Mouse (Mus musculus) lung, postnatal 10 days (tissue): ENCODE results near the gene Pik3cg.

Source experiments
- DNase-seq: peaks from one replicate; pipeline ENCODE4 v3.0.0; 2021

Pik3cg gene

GRCm38 (mm10) chr12:32201070-32201585 is 7.3 kb downstream of the Pik3cg start:
- DNase-seq = no peak

- no peak for DNase-seq
Measured at GRCm38 (mm10) chr12:32200387-32201069, 7.9 kb downstream of the Pik3cg start.

DNA sequence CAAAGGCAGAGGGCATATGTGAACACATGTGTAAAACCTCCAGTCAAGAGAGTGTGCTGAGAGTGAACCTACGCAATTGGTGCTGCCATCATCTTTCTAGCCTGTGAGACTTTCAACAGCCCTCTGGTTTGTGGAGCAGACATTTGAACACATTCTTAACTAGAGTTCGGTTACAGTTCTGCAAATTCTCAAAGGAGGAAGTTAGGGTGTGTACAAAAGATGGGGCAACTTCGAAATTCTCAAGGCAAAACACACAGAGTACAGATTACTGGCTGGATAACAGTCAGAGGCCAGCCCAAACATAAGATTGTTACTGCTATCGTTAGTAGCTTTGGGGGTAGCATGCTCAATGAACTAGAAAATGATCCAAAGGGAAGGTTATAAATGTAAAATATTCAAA is 9.0 kb downstream of the Pik3cg start:
- DNase-seq = no peak

GRCm38 (mm10) chr12:32198025-32198424 is 10.4 kb downstream of the Pik3cg start:
- no peak for DNase-seq

GRCm38 (mm10) chr12:32195000-32195399 is 13.5 kb downstream of the Pik3cg start:
- DNase-seq = no peak

DNA sequence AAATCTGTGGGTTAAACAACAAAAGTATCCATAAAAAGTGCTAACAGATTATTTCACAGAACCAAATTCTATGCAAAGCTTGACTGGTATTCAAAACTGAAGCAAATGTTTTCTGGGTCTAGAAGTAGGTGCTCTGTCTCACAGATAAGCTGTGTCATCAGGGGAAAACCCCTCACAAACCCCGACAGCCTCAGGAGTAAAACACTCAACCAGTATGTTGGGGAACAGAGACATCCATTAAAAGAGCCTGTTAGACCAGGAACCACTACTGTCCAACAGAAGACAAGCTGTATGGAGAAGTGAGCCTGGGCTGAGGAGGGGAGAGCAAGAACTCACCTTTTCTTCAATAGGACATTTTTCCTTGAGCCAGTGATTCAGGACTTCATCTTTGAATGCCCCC is 14.1 kb downstream of the Pik3cg start:
- DNase-seq = no peak

DNA sequence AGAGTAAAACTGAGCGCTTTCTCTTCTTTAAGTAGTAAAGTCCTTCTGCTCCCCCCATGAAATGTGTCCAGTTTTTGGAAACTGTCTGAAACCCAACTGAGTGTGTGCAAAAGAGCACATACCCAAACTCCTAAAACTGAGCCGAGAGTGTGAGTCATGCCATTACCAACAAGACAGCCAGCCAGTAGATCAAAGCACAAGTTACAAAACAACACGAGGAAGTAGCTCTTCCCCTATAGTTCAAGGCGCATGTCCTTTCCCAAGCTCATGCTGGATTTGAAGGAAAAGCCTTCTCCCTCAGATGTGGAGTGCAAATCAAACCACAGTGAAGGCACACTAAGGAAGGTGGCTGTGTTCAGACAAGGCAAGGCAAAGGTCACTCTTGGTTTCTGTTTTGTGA is 17.5 kb downstream of the Pik3cg start:
- DNase-seq = no peak

DNA sequence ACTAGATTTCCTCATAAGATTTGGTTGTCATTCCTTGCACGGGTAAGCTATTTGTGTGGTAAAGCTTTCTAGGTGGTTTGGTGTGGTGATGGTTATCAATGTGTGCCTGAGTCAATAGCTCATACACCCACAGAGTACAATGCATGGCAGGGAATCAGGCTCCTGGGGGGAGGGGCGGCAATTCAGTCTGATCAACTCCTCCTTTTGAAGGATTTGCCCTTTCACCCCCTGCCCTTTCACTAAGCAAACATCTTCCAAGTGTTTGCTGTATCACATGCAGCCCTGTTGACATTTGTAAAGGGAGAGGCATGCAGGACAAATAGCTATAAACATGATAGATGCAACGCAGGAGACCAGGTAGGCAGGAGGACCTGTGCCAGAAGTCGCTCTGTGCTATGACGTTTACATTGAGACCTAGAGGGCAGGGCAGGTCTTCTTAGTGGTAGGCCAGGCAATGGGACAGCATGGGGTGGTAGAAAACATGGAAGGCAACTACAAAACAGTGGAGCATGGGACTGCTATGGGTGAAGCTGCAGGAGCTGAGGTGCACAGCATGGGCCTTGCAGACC is 20.7 kb downstream of the Pik3cg start:
- DNase-seq = no peak

DNA sequence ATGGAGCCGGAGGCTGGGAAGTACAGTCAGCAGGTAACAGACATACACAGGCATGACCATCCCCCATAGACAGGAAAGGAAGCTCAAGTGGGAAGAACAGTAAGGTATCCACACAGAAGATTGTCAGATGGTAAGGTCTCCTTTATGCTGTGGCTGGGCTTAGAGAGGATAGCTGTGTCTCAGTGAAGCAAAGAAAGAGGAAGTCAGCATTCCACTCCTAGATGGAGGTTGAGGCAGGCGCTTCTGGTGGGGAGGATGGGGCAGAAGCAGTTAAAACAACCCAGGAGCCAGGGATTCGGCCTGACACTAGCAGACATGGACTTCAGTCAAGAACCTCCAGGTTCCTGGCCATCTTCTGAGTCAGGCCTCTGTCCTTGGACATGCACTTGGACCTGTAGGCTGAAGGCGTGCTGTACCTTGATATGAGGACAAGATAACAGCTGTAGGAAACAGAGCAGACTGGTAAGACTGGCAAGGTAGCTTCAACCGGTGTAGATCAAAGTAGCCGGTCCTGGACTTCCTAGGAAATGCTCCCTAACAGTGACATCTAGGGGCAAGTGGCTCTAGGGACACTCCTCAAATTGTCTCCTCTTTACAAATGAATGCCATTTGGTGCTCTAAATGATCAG is 21.7 kb downstream of the Pik3cg start:
- DNase-seq = no peak

DNA sequence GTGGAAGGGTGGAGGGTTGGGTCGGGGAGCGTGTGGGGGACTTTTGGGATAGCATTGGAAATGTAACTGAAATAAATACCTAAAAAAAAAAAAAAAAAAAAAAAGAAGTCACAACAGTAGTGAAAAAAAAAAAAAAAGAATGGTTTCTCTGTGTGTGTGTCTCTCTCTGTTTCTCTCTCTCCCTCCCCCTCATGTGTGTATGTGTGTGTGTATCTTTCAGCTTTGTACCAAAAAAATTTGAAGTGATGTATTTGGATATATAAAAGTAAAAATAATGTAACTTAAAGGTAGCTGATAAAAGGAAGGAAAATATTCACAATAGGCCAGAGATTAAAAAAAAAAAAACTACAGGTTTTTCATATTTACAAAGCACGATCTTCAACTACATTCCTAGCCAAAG is 23.6 kb downstream of the Pik3cg start:
- DNase-seq = no peak

DNA sequence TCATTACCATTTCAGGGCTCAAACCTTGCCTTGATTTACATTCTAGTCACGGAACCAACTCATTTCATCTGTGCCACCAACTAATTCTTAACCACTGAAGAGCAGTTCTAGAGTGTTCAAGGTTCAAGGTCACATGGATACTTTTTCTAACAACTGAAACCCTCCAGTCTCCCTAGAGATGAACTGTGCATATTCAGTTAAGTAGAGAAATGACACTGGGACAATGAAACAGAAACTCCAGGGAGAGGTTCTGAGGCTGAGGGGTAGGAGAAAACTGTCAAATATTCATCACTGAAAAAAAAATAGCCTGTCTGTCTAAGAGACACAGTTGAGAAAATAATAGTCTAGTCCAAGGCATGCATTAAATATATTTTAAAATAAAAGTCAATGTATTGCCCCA is 24.9 kb downstream of the Pik3cg start:
- DNase-seq = no peak

DNA sequence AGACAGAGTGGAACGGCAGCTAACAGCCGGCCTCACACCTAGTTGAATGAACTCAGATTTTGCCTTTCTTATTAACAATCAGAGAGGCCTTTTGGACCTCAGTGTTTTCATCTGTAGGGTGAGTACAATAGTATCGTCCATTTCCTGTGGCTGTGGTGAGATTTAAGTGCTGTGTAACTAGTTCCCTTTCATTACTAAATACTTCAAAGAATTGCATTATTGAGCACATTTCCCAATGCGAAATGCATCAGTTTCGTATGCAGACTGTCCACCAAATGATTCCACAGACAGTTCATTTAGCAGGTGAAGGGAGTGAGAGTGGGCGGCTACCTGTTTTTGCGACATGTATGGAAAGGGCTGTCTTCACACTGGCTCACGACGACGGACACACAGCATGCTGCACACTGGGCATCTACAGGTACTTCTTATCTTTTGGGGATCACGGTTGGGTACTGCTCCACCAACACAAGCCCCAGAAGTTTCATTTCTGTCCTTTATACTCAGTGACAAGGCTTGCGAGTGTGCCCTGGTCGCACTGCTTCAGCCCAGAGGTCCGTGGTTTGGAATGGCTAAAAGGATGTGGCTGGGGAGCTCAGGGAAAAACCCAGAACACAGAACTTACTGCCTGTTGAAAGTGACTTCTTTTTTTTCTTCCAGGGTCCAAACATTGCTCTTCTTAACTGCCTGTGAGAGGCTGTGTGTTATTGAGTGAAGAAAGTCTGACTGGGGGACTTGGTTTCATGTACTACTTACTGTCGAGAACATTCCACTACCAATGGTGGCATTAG is 25.6 kb downstream of the Pik3cg start:
- no peak for DNase-seq

DNA sequence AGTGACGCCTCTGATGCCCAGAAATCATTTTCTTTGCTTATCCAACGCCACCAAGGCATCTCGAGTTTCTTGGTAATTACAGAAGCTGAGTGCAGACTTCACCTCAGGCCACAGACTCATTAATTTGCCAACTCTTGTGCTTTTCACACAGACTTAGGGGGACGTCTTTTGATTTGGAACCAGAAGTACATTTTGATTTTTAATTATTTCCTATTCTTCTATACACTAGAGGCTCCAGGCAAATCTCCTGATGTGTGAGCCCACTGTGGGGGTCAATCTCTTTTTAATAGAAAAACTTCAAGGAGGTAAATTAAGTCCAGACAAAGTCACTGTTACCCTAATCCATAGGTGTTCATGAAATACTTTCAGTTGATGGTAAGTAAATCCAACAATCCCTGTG is 26.6 kb downstream of the Pik3cg start:
- no peak for DNase-seq

- DNase-seq = no peak
Measured at GRCm38 (mm10) chr12:32174437-32174836, 34.0 kb downstream of the Pik3cg start.

GRCm38 (mm10) chr12:32172826-32173225 is 35.6 kb downstream of the Pik3cg start:
- DNase-seq = no peak

DNA sequence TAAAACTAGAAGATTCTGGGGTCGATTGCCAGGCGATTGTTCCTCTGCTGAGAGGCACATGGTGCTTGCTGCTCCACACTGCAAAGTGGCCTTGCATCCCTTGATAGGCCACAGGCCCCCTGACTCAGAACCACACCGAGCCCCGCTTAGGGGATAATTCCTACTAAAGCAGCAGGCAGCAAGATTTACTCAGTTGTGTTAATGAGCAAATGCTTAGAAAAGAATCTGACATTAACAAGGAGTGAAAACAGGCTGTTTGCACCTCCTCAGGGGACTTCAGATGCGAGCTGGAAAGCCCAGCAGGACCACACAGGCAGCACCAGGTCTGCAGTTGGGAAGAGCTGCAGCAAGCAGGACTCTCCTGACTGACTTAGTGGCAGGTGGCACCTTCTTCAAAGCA is 39.3 kb downstream of the Pik3cg start:
- DNase-seq = no peak

DNA sequence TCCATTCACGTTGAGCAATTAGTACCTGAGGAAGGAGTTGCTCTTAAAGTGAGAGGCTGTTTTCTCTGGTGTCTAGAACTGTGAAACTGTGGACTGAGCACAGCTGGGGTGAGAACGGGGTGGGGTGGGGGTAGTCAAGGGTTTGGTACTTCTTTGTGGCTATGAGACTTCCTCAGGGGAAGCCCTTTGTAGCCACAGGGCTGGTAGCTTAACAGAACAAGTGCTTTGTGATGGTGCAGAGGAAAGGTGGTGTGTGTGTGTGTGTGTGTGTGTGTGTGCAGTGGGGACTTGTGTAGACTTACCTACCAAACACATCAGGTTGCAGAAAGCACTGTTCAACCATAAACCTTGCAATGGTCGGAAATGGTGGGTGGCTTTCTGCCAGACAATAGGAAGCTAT is 39.7 kb downstream of the Pik3cg start:
- no peak for DNase-seq

DNA sequence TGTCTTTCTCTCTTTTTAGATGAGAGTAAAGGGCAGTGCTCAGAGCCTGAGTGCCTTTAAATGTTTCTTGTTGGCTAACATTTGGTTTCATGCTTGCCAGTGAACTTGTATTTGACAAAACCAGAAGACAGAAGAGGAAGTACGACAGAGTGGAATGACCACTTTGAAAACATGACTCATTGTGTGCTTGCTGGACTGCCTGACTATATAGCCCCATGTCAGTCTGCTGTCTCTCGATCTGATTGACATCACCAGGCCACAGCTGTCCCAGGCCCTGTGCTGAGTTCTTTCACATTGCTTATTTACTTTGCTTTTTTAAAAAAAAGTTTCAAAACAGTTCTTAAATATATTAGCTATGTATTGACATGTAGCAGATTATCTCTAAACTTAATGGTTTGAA is 44.8 kb downstream of the Pik3cg start:
- no peak for DNase-seq

DNA sequence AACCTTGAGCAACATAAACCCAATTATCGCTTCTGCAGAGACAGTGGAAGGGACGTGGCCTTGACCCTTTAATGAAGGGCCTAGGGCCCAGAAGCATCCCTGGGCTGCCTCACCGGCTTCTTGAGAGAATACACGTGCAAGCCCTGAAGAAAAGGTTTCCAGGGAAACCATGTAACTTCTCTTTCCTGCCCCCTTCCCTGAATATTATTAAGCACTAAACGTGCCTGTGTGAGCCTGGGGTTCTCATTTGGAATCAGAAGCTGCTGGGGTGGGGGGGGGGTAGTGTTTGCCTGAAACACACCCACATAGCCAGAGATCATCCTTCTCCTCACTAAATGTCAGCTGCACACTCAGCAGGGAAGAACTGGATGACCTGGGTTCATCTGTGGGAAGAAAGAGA is 49.7 kb downstream of the Pik3cg start:
- DNase-seq = no peak

GRCm38 (mm10) chr12:32146606-32147005 is 61.9 kb downstream of the Pik3cg start:
- DNase-seq = no peak

- DNase-seq = no peak
Measured at GRCm38 (mm10) chr12:32145651-32146050, 62.8 kb downstream of the Pik3cg start.

- DNase-seq = peak; percentile 87
Measured at GRCm38 (mm10) chr12:32144513-32144912, 63.9 kb downstream of the Pik3cg start.

GRCm38 (mm10) chr12:32143782-32144181 is 64.7 kb downstream of the Pik3cg start:
- DNase-seq = no peak

DNA sequence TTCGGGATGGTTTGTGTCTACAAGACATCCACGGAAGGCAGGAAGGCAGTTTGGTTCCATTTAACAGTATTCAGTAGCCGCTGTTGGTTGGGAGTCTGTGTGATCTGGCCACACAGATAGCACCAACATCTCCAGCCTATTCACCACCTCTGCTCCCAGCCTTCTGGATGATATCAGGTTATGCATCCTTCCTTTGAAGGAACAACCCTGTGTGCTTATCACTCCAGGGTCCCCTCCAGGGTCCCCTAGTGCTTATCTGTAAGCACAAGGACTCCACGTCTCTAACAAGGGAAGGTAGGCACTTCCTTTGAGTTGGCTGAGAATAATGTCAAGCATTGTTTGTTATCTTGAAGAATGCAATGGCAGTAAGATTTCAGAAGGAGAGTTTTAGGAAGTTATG is 65.3 kb downstream of the Pik3cg start:
- DNase-seq = no peak
